Mouse (Mus musculus): ENCODE measurements around the gene Cabp2.

- no peak for TF ChIP-seq CTCF (IDR thresholded peaks at IDR 0.05; ENCODE audit: borderline replicate concordance, insufficient read depth, low read length)
- no peak for TF ChIP-seq POLR2A (IDR thresholded peaks at IDR 0.05; ENCODE audit: low read depth, low read length)
Observed at GRCm38 (mm10) chr19:4052516-4053030, 28.8 kb upstream of the Cabp2 start.
